Mouse (Mus musculus) gastrocnemius, adult 2 months (tissue): ENCODE results near the gene Grap2. TPM values are rescaled to one million over a fixed set of nuclear protein-coding genes. Genes with fewer than 3 reads are reported as not detected.

Experiments used
- DNase-seq: peaks from one replicate; pipeline ENCODE4 v3.0.0; 2022
- H3K27ac ChIP-seq: fragments of 200-600 bp; 2 replicates; pipeline ENCODE4 v1.8.1; 2022; ENCODE audit warnings: mild to moderate bottlenecking
- H3K4me3 ChIP-seq: fragments of 200-600 bp; 2 replicates; pipeline ENCODE4 v1.8.1; 2022; ENCODE audit warnings: mild to moderate bottlenecking, moderate library complexity
- CTCF ChIP-seq: fragments of 200-600 bp; IDR thresholded peaks from 2 replicates; pipeline ENCODE4 v1.8.1; 2022; ENCODE audit warnings: antibody characterized with exemption, mild to moderate bottlenecking, moderate library complexity
- intact Hi-C: fragments of 180-260 bp; cut with DNase I; formaldehyde crosslinking; loops from one replicate; pipeline ENCODE4 v1.15.1; 2025
- total RNA-seq, 2 experiments: library from RNA; stranded (reverse); gene quantifications; 2 replicates each; pipeline ENCODE4 v1.2.3; 2021

Grap2 gene
- total RNA-seq, 2 experiments from 2014 or later: 0.31 TPM; not detected in 1

DNA sequence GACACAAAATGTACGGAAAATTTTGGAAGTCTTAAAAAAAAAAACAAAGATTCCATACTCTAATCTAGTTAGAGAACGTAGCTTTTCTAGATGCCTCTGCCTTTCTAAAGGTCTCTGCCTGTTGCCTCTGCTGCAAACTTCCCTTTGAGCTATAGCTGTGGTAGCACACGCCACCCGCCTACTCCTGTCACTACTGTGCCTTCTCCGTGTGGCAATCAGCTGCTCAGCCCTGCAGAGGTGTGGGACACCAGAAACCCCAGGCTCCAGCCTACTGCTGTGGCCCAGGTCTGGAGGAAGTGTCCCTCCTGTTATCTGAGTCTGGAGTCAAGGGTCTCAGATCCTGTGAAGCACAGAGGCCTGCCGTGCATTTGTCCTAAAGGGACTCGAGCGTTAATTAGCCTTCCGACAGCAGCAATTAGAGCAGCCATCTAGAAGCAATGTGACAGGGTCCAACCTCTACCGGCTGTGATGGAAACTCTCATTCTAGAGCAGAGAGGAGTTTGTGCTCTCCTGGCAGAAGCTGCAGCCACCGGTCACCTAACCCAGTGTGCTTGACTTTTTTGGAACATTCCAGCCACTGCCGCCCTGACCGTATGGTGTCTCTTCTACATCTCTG, 64.5 kb downstream of the Grap2 start:
- TF ChIP-seq CTCF: no peak
- intact Hi-C loops: no loop called here
- Histone ChIP-seq H3K4me3 (no peak overlapping the region), H3K27ac (no peak overlapping the region)
- no peak for DNase-seq

DNA sequence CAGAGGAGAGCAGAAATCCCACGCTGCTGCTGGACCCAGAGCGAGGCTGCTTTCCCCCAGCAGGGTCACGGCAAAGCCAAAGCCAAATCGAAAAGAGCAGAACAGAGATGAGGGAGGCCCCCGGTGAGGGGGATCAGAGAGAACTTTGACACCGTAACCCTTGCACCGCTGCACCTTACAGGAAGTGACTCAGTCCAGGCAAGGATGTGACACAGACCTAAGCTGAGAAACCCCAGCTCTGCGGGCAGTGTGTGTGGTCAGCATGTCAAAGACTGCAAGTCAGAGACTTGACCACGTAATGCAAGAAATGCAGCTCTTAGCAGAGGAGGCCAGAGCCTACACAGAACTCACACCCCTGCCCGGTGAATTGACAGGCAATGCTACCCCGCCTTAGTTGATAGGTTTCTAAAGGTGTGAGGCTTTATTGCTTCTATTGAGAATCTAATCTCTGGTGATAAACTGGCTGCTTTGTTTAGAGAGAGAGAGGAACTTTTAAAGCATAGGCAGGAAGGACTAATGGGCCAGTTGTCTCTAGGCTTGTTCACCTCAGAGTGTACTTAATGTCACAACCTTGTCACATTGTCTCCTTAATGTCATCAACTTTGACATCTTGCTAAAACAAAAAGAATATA, 66.8 kb downstream of the Grap2 start:
- TF ChIP-seq CTCF: no peak
- no peak overlapping the region for H3K27ac ChIP-seq
- DNase-seq: no peak
- intact Hi-C loops: no loop called here
- H3K4me3 ChIP-seq: no peak overlapping the region

DNA sequence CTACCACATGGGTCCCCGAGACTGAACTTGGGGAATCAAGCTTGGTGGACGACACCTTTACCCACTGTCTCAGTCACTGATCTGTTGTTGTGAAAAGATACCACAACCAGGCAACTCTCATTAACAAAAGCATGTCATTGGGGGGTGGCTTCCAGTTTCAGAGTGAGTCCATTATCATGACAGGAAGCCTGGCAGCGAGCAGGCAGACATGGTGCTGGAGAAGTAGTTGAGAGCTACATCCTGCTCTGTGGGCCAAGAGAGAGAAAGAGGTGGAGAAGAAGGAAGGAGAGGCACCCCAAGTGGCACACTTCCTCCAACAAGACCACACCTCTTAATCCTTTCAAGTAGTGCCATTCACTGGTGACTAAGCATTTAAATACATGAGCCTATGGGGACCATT, 67.5 kb downstream of the Grap2 start:
- intact Hi-C loops: no loop called here

DNA sequence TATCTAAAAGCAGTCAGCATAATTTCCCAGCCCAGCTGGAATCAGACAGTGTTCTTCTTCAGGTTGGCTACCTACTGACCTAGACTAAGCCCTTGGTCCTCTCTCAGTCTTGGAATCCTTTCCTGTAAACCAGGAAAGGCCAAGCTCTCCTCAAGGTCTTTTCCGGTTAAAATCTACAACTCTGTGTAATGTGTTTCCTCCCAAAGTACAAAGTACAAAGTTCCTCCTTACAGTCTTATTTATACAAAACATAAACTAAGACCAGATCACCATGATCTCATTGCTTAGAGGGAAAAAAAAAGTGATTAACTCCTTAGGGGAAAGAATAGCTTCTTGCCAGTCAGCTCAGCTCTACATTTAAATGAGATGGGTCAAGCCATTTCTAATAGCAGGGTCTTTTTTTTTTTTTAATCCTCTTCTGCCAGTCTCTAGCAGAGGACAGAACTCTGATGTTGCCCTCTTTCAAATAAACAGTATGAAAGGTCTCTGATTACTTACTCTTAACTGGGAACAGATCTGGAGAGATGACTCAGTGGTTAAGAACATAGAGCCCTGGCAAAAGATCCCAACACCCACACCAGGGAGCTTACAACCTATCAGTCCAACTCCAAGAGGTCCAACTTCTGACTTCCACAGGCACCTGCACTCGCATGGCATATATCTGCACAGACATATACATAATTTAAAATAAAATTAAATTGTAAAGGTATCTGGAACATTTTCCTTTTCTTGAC, 69.5 kb downstream of the Grap2 start:
- intact Hi-C loops: no loop called here
- Histone ChIP-seq H3K27ac (no peak overlapping the region), H3K4me3 (no peak overlapping the region)
- TF ChIP-seq CTCF: no peak
- DNase-seq: no peak

More for the DNA sequence above, 67.5 kb downstream of the Grap2 start:
- no peak for TF ChIP-seq CTCF
- DNase-seq: no peak
- Histone ChIP-seq H3K4me3 (no peak overlapping the region), H3K27ac (no peak overlapping the region)

DNA sequence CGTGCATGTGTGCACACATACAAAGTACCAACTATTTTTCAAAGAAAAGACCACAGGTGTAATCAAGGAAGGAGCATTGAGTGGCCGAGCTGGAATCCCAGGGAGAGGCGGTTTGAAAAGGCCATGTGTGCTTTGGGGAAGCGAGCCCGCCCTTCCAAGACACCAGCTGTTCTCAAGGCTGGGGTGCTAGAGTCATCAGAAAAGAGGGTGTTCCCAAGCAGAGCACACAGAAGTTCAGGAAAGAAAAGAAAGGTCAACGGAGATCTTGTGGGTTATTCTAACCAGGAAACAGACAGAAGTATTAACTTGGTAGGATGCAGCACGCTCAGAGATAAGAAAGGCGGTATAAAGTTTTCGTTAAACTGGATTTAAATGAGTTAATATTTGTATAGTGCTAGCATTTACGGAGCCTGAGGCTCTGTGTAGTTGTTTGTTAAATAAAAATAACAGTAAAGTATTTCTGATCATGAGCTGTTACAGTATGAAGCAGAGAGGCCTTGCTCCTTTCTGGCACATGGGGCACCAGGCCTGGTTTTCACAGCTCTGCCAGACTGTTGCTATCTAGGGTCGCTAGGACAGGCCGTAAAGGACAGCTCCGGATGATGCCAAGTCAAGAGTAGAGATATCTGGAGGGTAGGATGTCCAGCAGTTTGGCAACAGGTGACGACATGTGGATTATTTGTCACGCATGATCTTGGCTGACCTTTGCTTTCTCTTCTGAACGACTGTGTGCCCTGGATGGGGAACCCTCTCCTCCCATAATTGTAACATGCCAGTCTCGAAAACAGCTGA, 72.8 kb downstream of the Grap2 start:
- Histone ChIP-seq H3K4me3 (no peak overlapping the region), H3K27ac (no peak overlapping the region)
- TF ChIP-seq CTCF: no peak
- DNase-seq: no peak
- intact Hi-C loops: no loop called here

DNA sequence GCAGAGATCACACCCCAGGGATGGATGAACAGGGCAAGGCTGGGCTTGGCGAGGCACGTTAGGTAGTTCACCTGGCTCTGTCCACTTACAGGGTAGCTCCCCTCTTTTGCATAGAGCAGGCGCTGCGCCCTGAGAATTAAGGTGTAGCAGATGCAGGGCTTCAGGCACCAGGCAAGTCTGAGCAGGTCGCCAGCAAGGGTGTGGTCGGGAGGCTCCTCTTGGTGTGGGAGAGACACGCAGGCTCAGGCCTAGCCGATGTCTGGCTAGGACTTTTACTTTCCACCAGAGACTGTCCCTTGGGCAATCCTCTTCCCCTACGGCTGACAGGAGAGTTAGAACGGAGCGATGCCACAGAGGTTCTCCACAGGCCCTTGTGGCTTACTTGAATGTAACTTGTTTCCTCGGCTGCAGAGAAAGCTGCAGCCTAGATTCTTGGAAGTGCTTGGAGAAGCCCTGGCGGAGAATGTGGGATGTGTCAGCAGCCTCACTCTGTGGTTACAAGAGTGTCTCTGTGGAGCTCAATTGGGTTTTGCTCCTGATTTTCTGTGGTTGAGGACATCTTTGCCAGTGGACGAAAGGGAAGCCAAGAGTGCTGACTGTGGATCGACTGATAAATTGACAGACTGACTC, 76.7 kb downstream of the Grap2 start:
- DNase-seq: no peak
- TF ChIP-seq CTCF: no peak
- Histone ChIP-seq H3K4me3 (no peak overlapping the region), H3K27ac (no peak overlapping the region)
- intact Hi-C loops: no loop called here

DNA sequence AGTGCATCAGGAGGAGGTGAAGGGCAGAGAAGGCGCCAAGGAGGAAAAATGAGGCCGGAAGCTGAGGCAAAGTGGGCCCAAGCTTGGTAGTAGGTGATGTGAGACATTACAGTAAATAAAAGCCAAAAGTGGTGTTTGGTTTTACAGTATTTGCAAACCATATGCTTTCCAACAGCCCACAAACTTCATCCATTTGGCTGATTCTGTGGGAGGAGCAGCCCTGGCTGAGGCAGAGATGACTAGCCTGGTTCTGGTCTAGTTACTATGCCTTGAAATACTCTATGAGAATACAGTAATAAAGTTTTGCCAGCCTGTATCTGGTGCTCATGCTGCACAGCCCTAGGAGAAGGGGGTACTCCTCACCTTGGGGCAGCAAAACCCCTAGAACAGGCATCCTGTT, 78.0 kb downstream of the Grap2 start:
- DNase-seq: no peak
- no peak overlapping the region for H3K27ac ChIP-seq
- no peak overlapping the region for H3K4me3 ChIP-seq
- intact Hi-C loops: no loop called here
- no peak for TF ChIP-seq CTCF

DNA sequence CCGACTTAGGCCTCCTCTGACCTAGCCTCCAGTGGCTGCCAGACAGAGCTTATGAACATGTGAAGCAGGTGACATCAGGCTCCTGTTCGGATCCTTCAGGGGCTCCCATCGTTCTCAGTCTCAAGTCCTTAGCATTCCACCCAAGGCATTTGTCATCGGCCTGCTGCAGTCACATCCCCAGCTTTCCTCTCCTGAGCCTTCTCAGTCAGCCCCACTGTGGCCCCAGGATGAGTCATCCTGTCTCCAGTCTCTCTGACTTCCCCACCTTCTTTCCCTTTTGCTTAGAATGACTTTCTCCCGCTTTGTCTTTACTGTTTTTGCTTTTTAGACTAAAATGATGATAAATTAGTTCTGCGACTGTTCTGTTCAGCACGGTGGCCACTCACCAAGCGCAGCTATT, 81.5 kb downstream of the Grap2 start:
- Histone ChIP-seq H3K4me3 (no peak overlapping the region), H3K27ac (no peak overlapping the region)
- TF ChIP-seq CTCF: no peak
- DNase-seq: no peak
- intact Hi-C loops: no loop called here

DNA sequence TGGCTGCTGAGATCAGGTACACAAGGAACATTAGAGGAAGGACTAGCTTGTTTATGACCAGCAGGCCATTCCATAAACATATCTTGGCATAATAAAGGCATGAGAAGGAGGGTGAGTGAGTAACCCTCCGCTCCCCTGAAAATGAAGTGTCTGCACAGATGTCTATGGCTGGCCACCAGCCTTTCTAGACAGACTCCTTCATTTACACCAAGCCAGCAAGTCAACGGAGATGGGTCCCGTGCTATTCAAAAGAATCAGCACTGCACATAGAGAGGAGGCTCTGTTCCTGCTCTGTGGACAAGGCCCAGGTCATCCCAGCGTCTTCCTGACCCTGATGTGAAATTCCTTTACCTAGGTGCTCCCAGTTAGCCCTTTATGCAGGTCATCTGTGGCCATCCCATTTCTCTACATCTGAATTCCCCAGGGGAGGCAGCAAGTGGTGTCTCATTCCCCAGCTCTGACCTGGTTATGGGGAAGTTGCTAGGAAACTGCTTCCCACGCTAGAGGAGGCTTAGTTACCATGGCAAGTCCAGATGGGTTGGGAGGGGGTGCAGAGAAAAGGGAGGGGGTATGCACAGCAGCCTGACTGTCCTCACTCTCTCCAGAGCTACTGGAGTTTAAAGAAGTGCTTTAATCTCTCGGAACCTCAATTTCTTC, 86.5 kb downstream of the Grap2 start:
- DNase-seq: no peak
- Histone ChIP-seq H3K27ac (no peak overlapping the region), H3K4me3 (no peak overlapping the region)
- intact Hi-C loops: no loop called here
- TF ChIP-seq CTCF: no peak

DNA sequence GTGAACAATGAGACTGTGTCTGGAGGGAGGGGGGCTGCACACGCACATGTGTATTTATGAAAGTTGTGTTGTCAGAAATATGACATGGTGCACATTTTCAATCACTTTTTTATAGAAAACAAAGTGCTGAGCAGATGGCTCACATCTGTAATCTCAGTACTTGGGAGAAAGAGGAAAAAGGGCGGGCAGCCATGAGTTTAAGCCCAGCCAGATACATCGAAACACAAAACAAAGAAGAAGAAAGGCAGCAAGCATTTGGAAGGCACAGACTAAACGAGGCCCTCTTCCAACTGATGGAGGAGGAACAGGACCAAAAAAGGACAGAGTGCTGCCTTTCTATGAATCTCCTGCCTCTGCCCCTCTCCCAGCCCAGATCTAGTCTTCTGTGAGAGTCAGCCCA, 88.6 kb downstream of the Grap2 start:
- Histone ChIP-seq H3K4me3 (no peak overlapping the region), H3K27ac (no peak overlapping the region)
- DNase-seq: no peak
- intact Hi-C loops: no loop called here
- TF ChIP-seq CTCF: no peak

DNA sequence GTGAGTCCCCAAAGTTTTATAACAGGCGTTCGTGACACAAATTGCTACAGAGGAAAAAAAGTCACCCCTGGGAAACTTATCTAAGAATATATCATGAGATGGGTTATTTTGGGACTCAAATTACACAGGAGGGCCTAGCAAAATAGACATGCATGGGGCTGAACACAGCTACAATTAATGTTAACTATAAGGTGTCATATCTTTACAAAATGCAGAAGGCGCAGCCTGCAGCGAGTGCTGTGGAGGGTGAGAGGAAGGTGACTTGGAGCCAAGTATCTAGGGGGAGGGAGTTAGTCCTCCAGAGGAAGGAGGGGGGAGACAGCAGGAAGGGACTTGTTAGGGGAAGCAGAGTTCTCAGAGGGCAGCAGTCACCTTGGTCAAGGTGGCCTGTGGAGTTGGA, 92.0 kb downstream of the Grap2 start:
- no peak for TF ChIP-seq CTCF
- intact Hi-C loops: no loop called here
- no peak for DNase-seq
- no peak overlapping the region for H3K4me3 ChIP-seq
- H3K27ac ChIP-seq: no peak overlapping the region
